29 mouse cellular contexts compared by ENCODE assay signal in genomic region chr2:65782442-65782841, GRCm38 (mm10).
DNase-seq lines count a peak whose midpoint lies in the region; ATAC-seq and TF ChIP-seq lines count a peak whose summit lies in the region.
"Had no signal": no experiment of that assay in that cellular context is flagged by ENCODE, and none has a peak within 500 bp of the region (broad histone marks: within the 10 kb centered on the region; RNA-seq: fewer than 3 reads in every experiment).

No protein-coding gene starts in this region.

- no peak overlapping the region for H3K9ac ChIP-seq in embryonic facial prominence, embryonic 11.5 days (replicated peaks; ENCODE audit: low read length)
- no peak overlapping the region for H3K9ac ChIP-seq in embryonic facial prominence, embryonic 14.5 days (ENCODE audit: low read depth, low read length)
- no peak overlapping the region for H3K9ac ChIP-seq in limb, embryonic 14.5 days (ENCODE audit: low read depth, low read length, severe bottlenecking)
- no peak overlapping the region for H3K9ac ChIP-seq in heart, adult 2 months (ENCODE audit: low read depth, low read length)
- H3K9ac ChIP-seq: embryonic facial prominence, embryonic 13.5 days; forebrain, postnatal 0 days; heart, embryonic 13.5 days; hindbrain, embryonic 14.5 days had no signal

- 54% methylated on average over 7 of the region's 7 CpGs for WGBS in embryonic facial prominence, embryonic 11.5 days
- 65% methylated on average over 7 of the region's 7 CpGs for WGBS in embryonic facial prominence, embryonic 10.5 days
- WGBS in embryonic facial prominence, embryonic 14.5 days = 41% methylated on average over 7 of the region's 7 CpGs
- WGBS in limb, embryonic 14.5 days = 27% methylated on average over 7 of the region's 7 CpGs
- 72% methylated on average over 7 of the region's 7 CpGs for WGBS in heart, adult 2 months

- DNase-seq in embryonic facial prominence, embryonic 11.5 days (ENCODE audit: low spot score) = peak; percentile 60
- no peak for DNase-seq in embryonic facial prominence, embryonic 10.5 days (ENCODE audit: low spot score)
- no peak for DNase-seq in G1E (ENCODE audit: low spot score)
- DNase-seq in embryonic facial prominence, embryonic 14.5 days (ENCODE audit: low spot score) = peak; percentile 66
- DNase-seq in limb, embryonic 14.5 days (ENCODE audit: low spot score) = peak; percentile 39
- no peak for DNase-seq in heart, adult 2 months
- no peak for DNase-seq in neural tube, embryonic 10.5 days (ENCODE audit: extremely low spot score, low spot score)
- DNase-seq: adrenal gland, adult 8-10 months; adrenal gland, postnatal 25 days; cerebellum, adult 11-12 months; cerebellum, adult 8-10 months; cerebellum, postnatal 10 days; cerebellum, postnatal 36 days; forebrain, postnatal 0 days; gastrocnemius, postnatal 25 days; heart, adult 18-20 months; heart, postnatal 14 days; heart, postnatal 4 days had no signal

- intact Hi-C loops in heart, adult 2 months (cut with DNase I) = no loop called here

- no peak overlapping the region for H3K4me3 ChIP-seq in embryonic facial prominence, embryonic 11.5 days (ENCODE audit: low read depth, low read length)
- no peak overlapping the region for H3K4me3 ChIP-seq in embryonic facial prominence, embryonic 10.5 days
- H3K4me3 ChIP-seq in G1E (ENCODE audit: low read depth, low read length) = no peak overlapping the region
- H3K4me3 ChIP-seq in embryonic facial prominence, embryonic 14.5 days (ENCODE audit: low read depth, low read length) = no peak overlapping the region
- no peak overlapping the region for H3K4me3 ChIP-seq in limb, embryonic 14.5 days (replicated peaks; ENCODE audit: low read length)
- no peak overlapping the region for H3K4me3 ChIP-seq in heart, adult 2 months
- H3K4me3 ChIP-seq: embryonic facial prominence, embryonic 13.5 days; forebrain, embryonic 10.5 days; heart, embryonic 10.5 days; heart, embryonic 13.5 days had no signal

- H3K27ac ChIP-seq in embryonic facial prominence, embryonic 11.5 days (replicated peaks; ENCODE audit: low read depth, low read length) = no peak overlapping the region
- H3K27ac ChIP-seq in embryonic facial prominence, embryonic 10.5 days (replicated peaks) = no peak overlapping the region
- no peak overlapping the region for H3K27ac ChIP-seq in embryonic facial prominence, embryonic 14.5 days (replicated peaks; ENCODE audit: low read depth, low read length)
- H3K27ac ChIP-seq in limb, embryonic 14.5 days (replicated peaks; ENCODE audit: low read depth, low read length) = no peak overlapping the region
- H3K27ac ChIP-seq in heart, adult 2 months = no peak overlapping the region
- H3K27ac ChIP-seq: embryonic facial prominence, embryonic 13.5 days; forebrain, embryonic 10.5 days; heart, embryonic 10.5 days; heart, embryonic 13.5 days; hindbrain, embryonic 14.5 days; hindbrain, postnatal 0 days had no signal

- no peaks in the 10 kb centered on the region for H3K4me1 ChIP-seq in embryonic facial prominence, embryonic 11.5 days (ENCODE audit: control insufficient read depth, insufficient read depth, low read length)
- no peaks in the 10 kb centered on the region for H3K4me1 ChIP-seq in embryonic facial prominence, embryonic 10.5 days
- no peaks in the 10 kb centered on the region for H3K4me1 ChIP-seq in G1E (ENCODE audit: insufficient read depth, low read depth, low read length)
- no peaks in the 10 kb centered on the region for H3K4me1 ChIP-seq in embryonic facial prominence, embryonic 14.5 days (ENCODE audit: control insufficient read depth, insufficient read depth, low read length)
- no peaks in the 10 kb centered on the region; the same call in 1 of the 2 replicates for H3K4me1 ChIP-seq in limb, embryonic 14.5 days (ENCODE audit: control insufficient read depth, insufficient read depth, low read length)
- H3K4me1 ChIP-seq in heart, adult 2 months (ENCODE audit: control insufficient read depth, insufficient read depth, low read length) = no peaks in the 10 kb centered on the region
- H3K4me1 ChIP-seq: embryonic facial prominence, embryonic 13.5 days; forebrain, embryonic 10.5 days; heart, embryonic 10.5 days; heart, embryonic 13.5 days had no signal

- TF ChIP-seq POLR2A in limb, embryonic 14.5 days (IDR thresholded peaks at IDR 0.05; ENCODE audit: borderline replicate concordance, extremely low read depth, insufficient read depth, insufficient read length) = no peak
- TF ChIP-seq POLR2A in heart, adult 2 months (IDR thresholded peaks at IDR 0.05; ENCODE audit: insufficient read depth, low read depth, low read length) = no peak

- H3K79me2 ChIP-seq in heart, adult 2 months (replicated peaks; ENCODE audit: control insufficient read depth, insufficient read depth, low read length) = no peaks in the 10 kb centered on the region

- no peak for TF ChIP-seq CTCF in G1E (IDR thresholded peaks at IDR 0.05; ENCODE audit: low read depth, low read length)
- no peak for TF ChIP-seq CTCF in heart, adult 2 months (IDR thresholded peaks at IDR 0.05)

- no peak for TF ChIP-seq EP300 in heart, adult 2 months (IDR thresholded peaks at IDR 0.05; ENCODE audit: insufficient read depth, low read depth, low read length)

- H3K9me3 ChIP-seq in embryonic facial prominence, embryonic 11.5 days (replicated peaks; ENCODE audit: control insufficient read depth, low read length) = no peaks in the 10 kb centered on the region
- no peaks in the 10 kb centered on the region for H3K9me3 ChIP-seq in embryonic facial prominence, embryonic 10.5 days
- H3K9me3 ChIP-seq in G1E (replicated peaks) = peaks cover 2% of the 10 kb centered on the region
- no peaks in the 10 kb centered on the region for H3K9me3 ChIP-seq in embryonic facial prominence, embryonic 14.5 days (ENCODE audit: control insufficient read depth, low read length)
- no peaks in the 10 kb centered on the region for H3K9me3 ChIP-seq in limb, embryonic 14.5 days (ENCODE audit: control insufficient read depth, low read length)
- H3K9me3 ChIP-seq: embryonic facial prominence, embryonic 13.5 days; forebrain, embryonic 10.5 days; heart, embryonic 10.5 days; heart, embryonic 13.5 days had no signal

- no peaks in the 10 kb centered on the region for H3K27me3 ChIP-seq in embryonic facial prominence, embryonic 11.5 days (ENCODE audit: control insufficient read depth, insufficient read depth, low read length)
- no peaks in the 10 kb centered on the region for H3K27me3 ChIP-seq in embryonic facial prominence, embryonic 10.5 days (replicated peaks; ENCODE audit: low read depth, poor library complexity, severe bottlenecking)
- no peaks in the 10 kb centered on the region for H3K27me3 ChIP-seq in G1E (ENCODE audit: insufficient read depth, low read length)
- no peaks in the 10 kb centered on the region for H3K27me3 ChIP-seq in embryonic facial prominence, embryonic 14.5 days (replicated peaks; ENCODE audit: control insufficient read depth, insufficient read depth, low read length)
- H3K27me3 ChIP-seq in limb, embryonic 14.5 days (ENCODE audit: control insufficient read depth, insufficient read depth, low read length) = no peaks in the 10 kb centered on the region
- no peaks in the 10 kb centered on the region for H3K27me3 ChIP-seq in heart, adult 2 months (ENCODE audit: control insufficient read depth, insufficient read depth, low read length)
- H3K27me3 ChIP-seq: embryonic facial prominence, embryonic 13.5 days; heart, embryonic 13.5 days had no signal

- no peak for ATAC-seq in embryonic facial prominence, embryonic 11.5 days (replicated peaks; ENCODE audit: insufficient number of reproducible peaks, low FRiP score, low TSS enrichment, low read depth)
- 0 out of 2 replicates have a peak, but pooled peaks have one; percentile 8 for ATAC-seq in G1E (ENCODE audit: extremely low read depth, insufficient number of reproducible peaks, low FRiP score, poor library complexity, severe bottlenecking)
- no peak for ATAC-seq in embryonic facial prominence, embryonic 14.5 days (ENCODE audit: low read depth)
- no peak for ATAC-seq in limb, embryonic 14.5 days (ENCODE audit: low FRiP score, low read depth)
- ATAC-seq: activated CD4-positive, CD25-positive, alpha-beta regulatory T cell, adult 4 months; CD4-positive, CD25-positive, alpha-beta regulatory T cell, adult 4 months; forebrain, embryonic 14.5 days; forebrain, postnatal 0 days; hindbrain, postnatal 0 days; inflammation-experienced regulatory T-cells, adult 6 months; intestine, embryonic 16.5 days had no signal

- no peak overlapping the region for H3K4me2 ChIP-seq in embryonic facial prominence, embryonic 11.5 days (ENCODE audit: low read depth, low read length)
- no peak overlapping the region for H3K4me2 ChIP-seq in embryonic facial prominence, embryonic 14.5 days (ENCODE audit: low read depth, low read length)
- H3K4me2 ChIP-seq in limb, embryonic 14.5 days (replicated peaks; ENCODE audit: low read depth, low read length, severe bottlenecking) = no peak overlapping the region
- H3K4me2 ChIP-seq: embryonic facial prominence, embryonic 13.5 days; heart, embryonic 13.5 days; hindbrain, embryonic 14.5 days had no signal

- no peaks in the 10 kb centered on the region for H3K36me3 ChIP-seq in embryonic facial prominence, embryonic 11.5 days (replicated peaks; ENCODE audit: control insufficient read depth, insufficient read depth, low read depth, low read length)
- no peaks in the 10 kb centered on the region for H3K36me3 ChIP-seq in embryonic facial prominence, embryonic 10.5 days (replicated peaks)
- H3K36me3 ChIP-seq in G1E (replicated peaks) = no peaks in the 10 kb centered on the region
- no peaks in the 10 kb centered on the region for H3K36me3 ChIP-seq in embryonic facial prominence, embryonic 14.5 days (ENCODE audit: control insufficient read depth, insufficient read depth, low read length)
- no peaks in the 10 kb centered on the region for H3K36me3 ChIP-seq in limb, embryonic 14.5 days (ENCODE audit: control insufficient read depth, insufficient read depth, low read length)
- no peaks in the 10 kb centered on the region for H3K36me3 ChIP-seq in heart, adult 2 months (ENCODE audit: control insufficient read depth, insufficient read depth, low read length)
- H3K36me3 ChIP-seq: embryonic facial prominence, embryonic 13.5 days; forebrain, embryonic 10.5 days; heart, embryonic 10.5 days; heart, embryonic 13.5 days had no signal

Comparison
In these comparisons a context has a peak if more than half of its experiments do, and no peak if none do; other contexts are left out.
1. DNase-seq: peak in embryonic facial prominence, embryonic 11.5 days (single experiment), embryonic facial prominence, embryonic 14.5 days (single experiment) and limb, embryonic 14.5 days (single experiment); none in embryonic facial prominence, embryonic 10.5 days (single experiment), G1E (single experiment), heart, adult 2 months (0 of 2) and neural tube, embryonic 10.5 days (single experiment).